Mouse (Mus musculus) CH12.LX (cell line): ENCODE data around the gene Asic2. TPM values are rescaled to one million over a fixed set of nuclear protein-coding genes. Genes with fewer than 3 reads are reported as not detected.

Source experiments
- DNase-seq: peaks from one replicate; pipeline ENCODE4 v3.0.0-alpha.2; 2013; ENCODE audit errors: extremely low read depth
- H3K27ac ChIP-seq: 2 replicates; pipeline ENCODE4 v1.5.1; 2012; ENCODE audit warnings: low read depth, mild to moderate bottlenecking, control low read depth, moderate library complexity; ENCODE audit not compliant: insufficient read depth
- H3K27me3 ChIP-seq: replicated peaks from 2 replicates; pipeline ENCODE3; 2012; ENCODE audit warnings: inconsistent platforms
- H3K36me3 ChIP-seq, 2 experiments: replicated peaks in 1 of 2; 2 replicates each; pipeline versions ENCODE3 to v1.6.1; 2012; ENCODE audit warnings: inconsistent platforms in 1 of 2, low read length in 1 of 2, mild to moderate bottlenecking in 1 of 2, mixed read lengths in 1 of 2, moderate library complexity in 1 of 2; ENCODE audit not compliant: control insufficient read depth in 1 of 2, insufficient read depth in 1 of 2
- H3K4me1 ChIP-seq, 2 experiments: 2 replicates each; pipeline ENCODE4 v1.6.1; 2012; ENCODE audit warnings: inconsistent platforms in 1 of 2, moderate library complexity in 1 of 2; ENCODE audit not compliant: insufficient read depth in 2 of 2, control insufficient read depth in 1 of 2
- H3K4me2 ChIP-seq: 2 replicates; pipeline ENCODE4 v1.6.1; 2012; ENCODE audit warnings: low read depth, mild to moderate bottlenecking, control low read depth; ENCODE audit not compliant: poor library complexity, insufficient read depth, severe bottlenecking
- H3K4me3 ChIP-seq, 3 experiments: fragments of 150-350 bp in 1 of 3; sonication (generic) in 1 of 3; replicated peaks in 1 of 3; 2 replicates each; pipeline versions ENCODE3 to v1.5.1; 2011 to 2012; ENCODE audit warnings: low read depth in 2 of 3, low read length in 2 of 3, mild to moderate bottlenecking in 2 of 3, moderate library complexity in 2 of 3, control low read depth in 1 of 3, improper control_type of control experiment in 1 of 3, inconsistent platforms in 1 of 3, mixed read lengths in 1 of 3; ENCODE audit not compliant: poor library complexity in 1 of 3
- H3K79me2 ChIP-seq: replicated peaks from 2 replicates; pipeline ENCODE4 v1.6.1; 2012; ENCODE audit warnings: mild to moderate bottlenecking, moderate library complexity; ENCODE audit not compliant: control insufficient read depth, poor library complexity, insufficient read depth, severe bottlenecking; ENCODE audit errors: extremely low read depth
- H3K9ac ChIP-seq: 2 replicates; pipeline ENCODE4 v1.6.1; 2012; ENCODE audit warnings: low read depth, mild to moderate bottlenecking, control low read depth, moderate library complexity; ENCODE audit not compliant: insufficient read depth
- H3K9me3 ChIP-seq: replicated peaks from 2 replicates; pipeline ENCODE3; 2012; ENCODE audit warnings: low read length, inconsistent platforms, mixed read lengths
- CHD2 ChIP-seq: IDR thresholded peaks from 2 replicates; pipeline ENCODE4 v1.6.1; 2011; ENCODE audit warnings: low read length, improper control_type of control experiment
- CTCF ChIP-seq, 2 experiments: IDR thresholded peaks in 1 of 2; conservative IDR thresholded peaks in 1 of 2; 2 replicates each; pipeline ENCODE4 v1.5.1; 2011 to 2012; ENCODE audit warnings: low read depth in 2 of 2, low read length in 2 of 2, improper control_type of control experiment in 1 of 2, inconsistent platforms in 1 of 2, mild to moderate bottlenecking in 1 of 2, moderate library complexity in 1 of 2
- ELF1 ChIP-seq: IDR thresholded peaks from 2 replicates; pipeline ENCODE4 v1.6.1; 2014; ENCODE audit warnings: low read depth, mild to moderate bottlenecking, inconsistent platforms, low read length, improper control_type of control experiment
- HCFC1 ChIP-seq: IDR thresholded peaks from 2 replicates; pipeline ENCODE4 v1.6.1; 2012; ENCODE audit warnings: low read depth, mild to moderate bottlenecking, inconsistent platforms, low read length, improper control_type of control experiment
- IRF4 ChIP-seq: IDR thresholded peaks from 2 replicates; pipeline ENCODE4 v1.6.1; 2014; ENCODE audit warnings: low read depth, mild to moderate bottlenecking, inconsistent platforms, low read length, improper control_type of control experiment
- JUND ChIP-seq: conservative IDR thresholded peaks from 2 replicates; pipeline ENCODE4 v1.6.1; 2011; ENCODE audit warnings: low read depth, low read length, improper control_type of control experiment
- MAFK ChIP-seq: IDR thresholded peaks from 2 replicates; pipeline ENCODE4 v1.6.1; 2011; ENCODE audit warnings: low read length, improper control_type of control experiment; ENCODE audit not compliant: insufficient replicate concordance
- MAZ ChIP-seq: IDR thresholded peaks from 2 replicates; pipeline ENCODE4 v1.6.1; 2012; ENCODE audit warnings: low read depth, mild to moderate bottlenecking, inconsistent platforms, low read length, improper control_type of control experiment, moderate library complexity
- MXI1 ChIP-seq: IDR thresholded peaks from 2 replicates; pipeline ENCODE4 v1.6.1; 2011; ENCODE audit warnings: mild to moderate bottlenecking, low read depth, low read length, improper control_type of control experiment
- PAX5 ChIP-seq: IDR thresholded peaks from 2 replicates; pipeline ENCODE4 v1.6.1; 2012; ENCODE audit warnings: low read length, inconsistent platforms, mixed read lengths
- POLR2A ChIP-seq: IDR thresholded peaks from 2 replicates; pipeline ENCODE4 v1.6.1; 2011; ENCODE audit warnings: low read depth, mild to moderate bottlenecking, improper control_type of control experiment, low read length
- RAD21 ChIP-seq: IDR thresholded peaks from 2 replicates; pipeline ENCODE4 v1.6.1; 2011; ENCODE audit warnings: low read depth, mild to moderate bottlenecking, low read length, improper control_type of control experiment, moderate library complexity
- RCOR1 ChIP-seq: conservative IDR thresholded peaks from 2 replicates; pipeline ENCODE4 v1.6.1; 2012; ENCODE audit warnings: low read depth, mild to moderate bottlenecking, inconsistent platforms, low read length, improper control_type of control experiment
- SMC3 ChIP-seq: IDR thresholded peaks from 2 replicates; pipeline ENCODE4 v1.6.1; 2011; ENCODE audit warnings: low read depth, low read length, improper control_type of control experiment
- TCF12 ChIP-seq: IDR thresholded peaks from 2 replicates; pipeline ENCODE4 v1.6.1; 2014; ENCODE audit warnings: low read depth, mild to moderate bottlenecking, inconsistent platforms, low read length, improper control_type of control experiment
- UBTF ChIP-seq: IDR thresholded peaks from 2 replicates; pipeline ENCODE4 v1.6.1; 2012; ENCODE audit warnings: low read depth, mild to moderate bottlenecking, inconsistent platforms, low read length, improper control_type of control experiment, moderate library complexity
- USF1 ChIP-seq: IDR thresholded peaks from 2 replicates; pipeline ENCODE4 v1.6.1; 2014; ENCODE audit warnings: low read depth, mild to moderate bottlenecking, inconsistent platforms, low read length, improper control_type of control experiment
- ZC3H11A ChIP-seq: IDR thresholded peaks from 2 replicates; pipeline ENCODE4 v1.6.1; 2012; ENCODE audit warnings: low read depth, mild to moderate bottlenecking, inconsistent platforms, low read length, improper control_type of control experiment
- ZKSCAN1 ChIP-seq: IDR thresholded peaks from 2 replicates; pipeline ENCODE4 v1.6.1; 2012; ENCODE audit warnings: low read depth, inconsistent platforms, low read length, improper control_type of control experiment, borderline replicate concordance
- dilution Hi-C: fragments of 300-500 bp; cut with MboI; formaldehyde crosslinking; loops from 2 replicates; pipeline ENCODE4 v1.14.3; 2020; ENCODE audit warnings: low sequenced_read_pairs; ENCODE audit not compliant: extremely low pct_unique_long_range_greater_than_20kb, extremely low pct_ligation_motif_present
- in situ Hi-C: fragments of 300-500 bp; cut with MboI; formaldehyde crosslinking; loops from 3 replicates; pipeline ENCODE4 v1.14.3; 2019; ENCODE audit warnings: low sequenced_read_pairs, low pct_ligation_motif_present, low pct_unique_long_range_greater_than_20kb, mixed read lengths
- polyA plus RNA-seq: library from polyadenylated mRNA; unstranded; fragments of >175 nt; gene quantifications from 2 replicates; pipeline ENCODE4 v1.2.1, GENCODE M21; 2012; ENCODE audit warnings: low read depth; ENCODE audit not compliant: insufficient read length
- total RNA-seq, 2 experiments: library from RNA; depleted of rRNA; stranded (reverse); fragments of 300-350 nt in 1 of 2; fragments of >200 nt in 1 of 2; gene quantifications; 2 replicates each; pipeline ENCODE4 v1.2.3; 2012 to 2014

Asic2 gene
- total and polyA plus RNA-seq, 3 experiments, result not detected

- Histone ChIP-seq H3K27ac (no peak overlapping the region), H3K27me3 (peaks cover 93% of the 10 kb centered on the region), H3K4me1 (no peaks in the 10 kb centered on the region), H3K4me3 (no peak overlapping the region), H3K79me2 (no peaks in the 10 kb centered on the region)
- dilution Hi-C loops (no loop called here), in situ Hi-C loops (no loop called here)
- no peak for TF ChIP-seq ZKSCAN1
- TF ChIP-seq CHD2, result no peak
- TF ChIP-seq ZC3H11A, result no peak
- no peak for TF ChIP-seq SMC3
- no peak for TF ChIP-seq CTCF (conservative IDR thresholded peaks at IDR 0.05 in 1 of 2, IDR thresholded peaks at IDR 0.05 in 1 of 2; ENCODE audit: low read depth in 2 of 2, low read length in 2 of 2)
- no peak for TF ChIP-seq IRF4
- TF ChIP-seq UBTF, result no peak
- no peak for TF ChIP-seq RCOR1
- TF ChIP-seq, all 38 proteins: peak for 0
- Histone ChIP-seq H3K4me2 (no peak overlapping the region), H3K9ac (no peak overlapping the region), H3K36me3 (no peaks in the 10 kb centered on the region), H3K9me3 (no peaks in the 10 kb centered on the region)
- no peak for DNase-seq
These were observed 3.7 kb downstream of the Asic2 start for GRCm38 (mm10) chr11:81964561-81964960.

DNA sequence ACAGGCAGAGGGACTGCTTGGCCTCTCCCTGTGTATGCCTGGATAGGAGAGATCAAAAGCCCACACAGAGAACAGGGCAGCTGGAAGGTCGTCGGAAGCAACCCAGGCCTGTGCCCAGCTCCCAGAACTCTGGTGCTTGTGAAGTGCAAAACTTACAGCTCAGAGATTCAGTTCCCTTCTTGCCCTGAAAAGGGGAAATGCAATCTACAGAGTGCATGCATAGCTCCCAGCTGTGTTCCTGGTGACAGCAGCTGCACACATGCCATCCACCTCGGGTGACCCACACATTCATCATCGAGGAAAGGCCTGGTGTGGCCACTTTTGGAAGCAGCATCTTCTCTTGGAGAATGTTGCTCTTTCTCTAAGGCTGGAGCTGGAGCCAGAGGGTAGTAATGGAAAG, 13.9 kb downstream of the Asic2 start:
- no peak for TF ChIP-seq USF1
- no peak for TF ChIP-seq MAZ
- TF ChIP-seq TCF12, result no peak
- TF ChIP-seq SMC3, result no peak
- no peak for TF ChIP-seq JUND
- TF ChIP-seq PAX5, result no peak
- TF ChIP-seq MXI1, result no peak
- no peak for TF ChIP-seq CTCF (conservative IDR thresholded peaks at IDR 0.05 in 1 of 2, IDR thresholded peaks at IDR 0.05 in 1 of 2; ENCODE audit: low read depth in 2 of 2, low read length in 2 of 2)
- H3K9ac ChIP-seq, result no peak overlapping the region
- in situ Hi-C loops (no loop called here), dilution Hi-C loops (no loop called here)
- H3K27ac ChIP-seq, result no peak overlapping the region
- H3K79me2 ChIP-seq, result no peaks in the 10 kb centered on the region
- peaks cover 84% of the 10 kb centered on the region for H3K27me3 ChIP-seq
- H3K4me2 ChIP-seq, result no peak overlapping the region
- no peak overlapping the region for H3K4me3 ChIP-seq
- peak; percentile 17 for DNase-seq
- H3K36me3 ChIP-seq, result no peaks in the 10 kb centered on the region
- H3K4me1 ChIP-seq, result peaks cover 0 to 9% of the 10 kb centered on the region in 2 experiments; a peak in 2 of 4 replicates
- H3K9me3 ChIP-seq, result no peaks in the 10 kb centered on the region

GRCm38 (mm10) chr11:81948021-81948420, 20.2 kb downstream of the Asic2 start:
- dilution Hi-C loops, result no loop called here
- H3K4me3 ChIP-seq, result no peak overlapping the region
- no peak overlapping the region for H3K9ac ChIP-seq
- TF ChIP-seq MAFK (no peak), POLR2A (no peak), ZKSCAN1 (no peak), USF1 (no peak), ELF1 (no peak), HCFC1 (no peak), RAD21 (no peak), IRF4 (no peak)
- TF ChIP-seq, all 38 proteins: peak for 0
- no peak for DNase-seq
- Histone ChIP-seq H3K27me3 (peaks cover 77% of the 10 kb centered on the region), H3K79me2 (no peaks in the 10 kb centered on the region), H3K36me3 (no peaks in the 10 kb centered on the region), H3K27ac (no peak overlapping the region), H3K4me1 (no peaks in the 10 kb centered on the region), H3K9me3 (peaks cover 11% of the 10 kb centered on the region), H3K4me2 (no peak overlapping the region)
- in situ Hi-C loops, result no loop called here
